Mouse (Mus musculus): ENCODE results near the gene Itsn1. TPM values are rescaled to one million over a fixed set of nuclear protein-coding genes. Genes with fewer than 3 reads are reported as not detected.
A peak's percentile ranks its signal among the peaks of the same experiment; 100 is the strongest.

Gene Itsn1
- polyA plus RNA-seq, 1 experiment: 12.9 TPM

- H3K36me3 ChIP-seq (ENCODE audit: control insufficient read depth, insufficient read depth, low read length): no peaks in the 10 kb centered on the region
- H3K27ac ChIP-seq (ENCODE audit: control insufficient read depth, insufficient read depth, low read length): no peak overlapping the region
- WGBS: 95% methylated on average over 6 of the region's 6 CpGs
- H3K4me3 ChIP-seq (ENCODE audit: control insufficient read depth, insufficient read depth, low read length): no peak overlapping the region
- DNase-seq: no peak
- H3K27me3 ChIP-seq (ENCODE audit: control insufficient read depth, insufficient read depth, low read length): no peaks in the 10 kb centered on the region; the same call in 1 of the 2 replicates
- no peak for TF ChIP-seq POLR2A (IDR thresholded peaks at IDR 0.05; ENCODE audit: control insufficient read depth, extremely low read depth, insufficient read depth, low read length, poor library complexity)
- no peaks in the 10 kb centered on the region; the same call in 1 of the 2 replicates for H3K4me1 ChIP-seq (replicated peaks; ENCODE audit: control insufficient read depth, insufficient read depth, low read length)
These were observed 93.7 kb downstream of the Itsn1 start for GRCm38 (mm10) chr16:91822759-91823158.

- no peak overlapping the region for H3K4me3 ChIP-seq (ENCODE audit: control insufficient read depth, insufficient read depth, low read length)
- H3K36me3 ChIP-seq (ENCODE audit: control insufficient read depth, insufficient read depth, low read length): no peaks in the 10 kb centered on the region
- H3K27me3 ChIP-seq (ENCODE audit: control insufficient read depth, insufficient read depth, low read length): no peaks in the 10 kb centered on the region; the same call in 1 of the 2 replicates
- H3K27ac ChIP-seq (ENCODE audit: control insufficient read depth, insufficient read depth, low read length): no peak overlapping the region
- 3% methylated on average over 9 of the region's 9 CpGs for WGBS
- DNase-seq: peak; percentile 76
- TF ChIP-seq CTCF (IDR thresholded peaks at IDR 0.05; ENCODE audit: borderline replicate concordance, control insufficient read depth, extremely low read depth, insufficient read depth, low read length, poor library complexity): no peak
- TF ChIP-seq POLR2A (IDR thresholded peaks at IDR 0.05; ENCODE audit: control insufficient read depth, extremely low read depth, insufficient read depth, low read length, poor library complexity): no peak
- H3K4me1 ChIP-seq (replicated peaks; ENCODE audit: control insufficient read depth, insufficient read depth, low read length): no peaks in the 10 kb centered on the region; the same call in 1 of the 2 replicates
These were observed 96.8 kb downstream of the Itsn1 start for GRCm38 (mm10) chr16:91825774-91826325.

GRCm38 (mm10) chr16:91826893-91827292 lies 97.8 kb downstream of the Itsn1 start:
- WGBS: 90% methylated on average over 2 of the region's 2 CpGs
- H3K4me3 ChIP-seq (ENCODE audit: control insufficient read depth, insufficient read depth, low read length): no peak overlapping the region
- H3K27ac ChIP-seq (ENCODE audit: control insufficient read depth, insufficient read depth, low read length): no peak overlapping the region
- H3K4me1 ChIP-seq (replicated peaks; ENCODE audit: control insufficient read depth, insufficient read depth, low read length): no peaks in the 10 kb centered on the region; the same call in 1 of the 2 replicates
- no peaks in the 10 kb centered on the region; the same call in 1 of the 2 replicates for H3K27me3 ChIP-seq (ENCODE audit: control insufficient read depth, insufficient read depth, low read length)
- H3K36me3 ChIP-seq (ENCODE audit: control insufficient read depth, insufficient read depth, low read length): no peaks in the 10 kb centered on the region
- TF ChIP-seq POLR2A (IDR thresholded peaks at IDR 0.05; ENCODE audit: control insufficient read depth, extremely low read depth, insufficient read depth, low read length, poor library complexity) (no peak), CTCF (IDR thresholded peaks at IDR 0.05; ENCODE audit: borderline replicate concordance, control insufficient read depth, extremely low read depth, insufficient read depth, low read length, poor library complexity) (no peak)
- no peak for DNase-seq

GRCm38 (mm10) chr16:91827456-91827855 lies 98.4 kb downstream of the Itsn1 start:
- Histone ChIP-seq H3K4me3 (ENCODE audit: control insufficient read depth, insufficient read depth, low read length) (no peak overlapping the region), H3K27me3 (ENCODE audit: control insufficient read depth, insufficient read depth, low read length) (no peaks in the 10 kb centered on the region; the same call in 1 of the 2 replicates), H3K4me1 (replicated peaks; ENCODE audit: control insufficient read depth, insufficient read depth, low read length) (no peaks in the 10 kb centered on the region; the same call in 1 of the 2 replicates), H3K36me3 (ENCODE audit: control insufficient read depth, insufficient read depth, low read length) (no peaks in the 10 kb centered on the region), H3K27ac (ENCODE audit: control insufficient read depth, insufficient read depth, low read length) (no peak overlapping the region)
- TF ChIP-seq POLR2A (IDR thresholded peaks at IDR 0.05; ENCODE audit: control insufficient read depth, extremely low read depth, insufficient read depth, low read length, poor library complexity): no peak
- TF ChIP-seq CTCF (IDR thresholded peaks at IDR 0.05; ENCODE audit: borderline replicate concordance, control insufficient read depth, extremely low read depth, insufficient read depth, low read length, poor library complexity): no peak
- no peak for DNase-seq
- WGBS: 90% methylated on average over 5 of the region's 5 CpGs

GRCm38 (mm10) chr16:91828160-91828559 lies 99.1 kb downstream of the Itsn1 start:
- DNase-seq: no peak
- WGBS: 93% methylated on average over 7 of the region's 7 CpGs
- no peak overlapping the region for H3K4me3 ChIP-seq (ENCODE audit: control insufficient read depth, insufficient read depth, low read length)
- TF ChIP-seq CTCF (IDR thresholded peaks at IDR 0.05; ENCODE audit: borderline replicate concordance, control insufficient read depth, extremely low read depth, insufficient read depth, low read length, poor library complexity) (no peak), POLR2A (IDR thresholded peaks at IDR 0.05; ENCODE audit: control insufficient read depth, extremely low read depth, insufficient read depth, low read length, poor library complexity) (no peak)
- H3K27me3 ChIP-seq (ENCODE audit: control insufficient read depth, insufficient read depth, low read length): no peaks in the 10 kb centered on the region; the same call in 1 of the 2 replicates
- H3K36me3 ChIP-seq (ENCODE audit: control insufficient read depth, insufficient read depth, low read length): no peaks in the 10 kb centered on the region
- no peak overlapping the region for H3K27ac ChIP-seq (ENCODE audit: control insufficient read depth, insufficient read depth, low read length)
- H3K4me1 ChIP-seq (replicated peaks; ENCODE audit: control insufficient read depth, insufficient read depth, low read length): no peaks in the 10 kb centered on the region; the same call in 1 of the 2 replicates

- Histone ChIP-seq H3K36me3 (ENCODE audit: control insufficient read depth, insufficient read depth, low read length) (no peaks in the 10 kb centered on the region), H3K4me3 (ENCODE audit: control insufficient read depth, insufficient read depth, low read length) (no peak overlapping the region), H3K27ac (ENCODE audit: control insufficient read depth, insufficient read depth, low read length) (no peak overlapping the region), H3K27me3 (ENCODE audit: control insufficient read depth, insufficient read depth, low read length) (no peaks in the 10 kb centered on the region; the same call in 1 of the 2 replicates), H3K4me1 (replicated peaks; ENCODE audit: control insufficient read depth, insufficient read depth, low read length) (no peaks in the 10 kb centered on the region; the same call in 1 of the 2 replicates)
- 66% methylated on average over 5 of the region's 5 CpGs for WGBS
- no peak for DNase-seq
- TF ChIP-seq POLR2A (IDR thresholded peaks at IDR 0.05; ENCODE audit: control insufficient read depth, extremely low read depth, insufficient read depth, low read length, poor library complexity) (no peak), CTCF (IDR thresholded peaks at IDR 0.05; ENCODE audit: borderline replicate concordance, control insufficient read depth, extremely low read depth, insufficient read depth, low read length, poor library complexity) (no peak)
These were observed 99.5 kb downstream of the Itsn1 start for GRCm38 (mm10) chr16:91828603-91829002.
